Mouse (Mus musculus) lung, postnatal 0 days (tissue): Measurements from ENCODE around the gene Colq.

Experiments
- CTCF ChIP-seq: IDR thresholded peaks from 2 replicates; pipeline ENCODE4 v1.5.1; 2016; ENCODE audit warnings: antibody characterized with exemption, mild to moderate bottlenecking
- EP300 ChIP-seq: IDR thresholded peaks from 2 replicates; pipeline ENCODE4 v1.6.1; 2016; ENCODE audit warnings: antibody characterized with exemption, mild to moderate bottlenecking, control low read depth

- TF ChIP-seq CTCF, result no peak
- no peak for TF ChIP-seq EP300
Measured at GRCm38 (mm10) chr14:31569151-31569631, 22.0 kb downstream of the Colq start.
